Mouse (Mus musculus) skeletal muscle tissue, adult 2 months (tissue): ENCODE data around the gene Wwp2.

ENCODE experiments used
- DNase-seq: peaks from one replicate; pipeline ENCODE4 v3.0.0-alpha.2; 2012; ENCODE audit warnings: low read depth, low spot score

The Wwp2 gene

DNA sequence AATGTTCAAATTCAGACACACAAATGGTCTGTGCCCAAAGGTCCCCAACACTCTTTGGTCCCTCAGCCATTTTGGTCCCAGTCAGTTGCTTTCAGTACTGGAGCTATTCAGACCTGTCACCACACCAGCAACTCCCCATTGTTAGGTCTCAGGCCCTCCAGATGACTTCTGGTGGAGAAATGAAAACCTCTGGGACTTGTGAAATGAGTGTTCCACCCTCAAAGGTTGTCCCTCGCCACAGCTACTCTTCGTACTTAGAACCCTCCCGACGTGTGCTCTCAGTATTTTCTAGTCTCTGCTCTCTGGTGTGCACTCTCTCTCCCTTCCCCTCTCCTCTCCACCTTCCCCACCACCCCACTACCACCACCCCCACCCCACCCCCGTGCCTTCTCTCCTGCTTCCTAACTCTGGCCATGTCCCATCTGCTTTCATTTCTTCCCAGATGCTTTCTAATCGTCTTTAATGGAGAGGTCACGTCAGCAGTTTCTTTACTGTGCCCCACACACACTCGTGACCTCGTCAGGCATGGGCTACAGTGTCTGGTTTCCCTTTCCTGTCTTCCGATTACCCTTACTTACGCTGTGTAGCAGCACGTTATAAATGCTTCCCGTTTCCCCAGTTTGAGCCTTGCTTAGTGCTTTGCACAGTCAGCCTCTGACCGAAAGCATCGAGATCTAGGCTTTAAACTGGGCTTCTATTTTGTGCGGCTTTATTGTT, 124.8 kb downstream of the Wwp2 start:
- DNase-seq, result peak; percentile 27

DNA sequence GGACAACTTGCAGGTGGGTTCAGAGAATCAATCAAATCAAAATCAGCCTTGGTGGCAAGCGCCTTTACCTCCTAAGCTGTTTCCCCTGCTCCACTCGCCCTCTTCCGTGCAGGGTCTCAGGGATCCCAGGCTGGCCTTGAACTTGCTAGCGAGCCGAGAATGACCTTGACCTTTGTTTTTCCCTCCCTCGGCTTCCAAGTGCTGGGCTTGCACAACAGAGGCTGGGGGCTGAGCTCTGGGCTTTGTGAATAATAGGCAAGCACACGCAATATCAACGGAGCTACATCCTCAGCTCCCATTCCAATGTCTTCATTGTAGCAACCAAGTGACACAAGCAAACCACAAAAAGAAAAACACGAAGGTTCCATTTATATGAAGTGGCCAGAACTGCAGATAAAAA, 126.0 kb downstream of the Wwp2 start:
- no peak for DNase-seq

DNA sequence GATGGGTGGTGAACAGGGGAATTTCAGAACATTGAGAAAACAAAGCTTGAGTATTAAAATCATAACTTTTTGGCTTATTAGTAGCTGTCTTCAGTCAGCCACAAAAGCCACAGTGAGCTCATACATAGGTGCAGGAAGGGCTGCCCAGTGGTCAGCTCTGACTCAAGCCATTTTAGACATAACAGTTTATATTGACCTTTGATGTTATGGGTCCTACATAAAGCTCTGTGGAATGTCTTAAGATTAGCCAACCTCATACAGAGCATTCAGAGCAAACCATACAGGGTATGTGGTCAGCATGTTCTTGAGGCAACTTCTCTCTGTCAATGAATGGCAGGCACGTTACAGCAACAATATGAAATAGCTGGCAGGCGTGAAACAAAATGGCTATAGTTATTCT, 134.9 kb downstream of the Wwp2 start:
- DNase-seq, result no peak

DNA sequence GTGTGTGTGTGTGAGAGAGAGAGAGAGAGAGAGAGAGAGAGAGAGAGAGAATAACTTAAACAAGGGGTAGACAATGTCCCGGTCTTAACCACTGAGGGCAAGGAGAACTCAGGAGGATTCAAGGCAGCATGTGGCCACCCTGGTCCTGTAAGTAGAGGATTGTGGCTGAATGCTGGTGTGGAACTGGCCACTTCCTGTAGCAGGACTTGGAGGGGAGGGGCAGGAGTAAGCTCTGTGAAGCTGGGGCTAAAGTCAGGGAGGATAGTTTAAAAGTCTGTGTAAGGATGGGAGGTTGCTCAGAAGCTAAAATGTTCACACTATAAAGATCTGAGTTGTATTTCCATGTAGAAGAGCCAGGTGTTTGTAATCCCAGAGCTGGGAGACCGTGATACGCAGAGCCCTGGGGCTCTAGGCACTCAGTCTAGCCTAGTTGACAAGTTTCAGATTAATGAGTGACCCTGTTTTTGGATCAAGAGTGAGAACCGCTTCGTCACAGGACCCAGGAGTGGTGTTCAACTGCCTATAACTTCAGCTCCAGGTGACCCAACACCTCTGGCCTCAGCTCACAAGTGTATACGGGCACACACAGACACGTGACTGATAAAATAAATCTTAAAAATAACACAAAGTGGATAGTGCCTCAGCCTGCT, 135.4 kb downstream of the Wwp2 start:
- no peak for DNase-seq

DNA sequence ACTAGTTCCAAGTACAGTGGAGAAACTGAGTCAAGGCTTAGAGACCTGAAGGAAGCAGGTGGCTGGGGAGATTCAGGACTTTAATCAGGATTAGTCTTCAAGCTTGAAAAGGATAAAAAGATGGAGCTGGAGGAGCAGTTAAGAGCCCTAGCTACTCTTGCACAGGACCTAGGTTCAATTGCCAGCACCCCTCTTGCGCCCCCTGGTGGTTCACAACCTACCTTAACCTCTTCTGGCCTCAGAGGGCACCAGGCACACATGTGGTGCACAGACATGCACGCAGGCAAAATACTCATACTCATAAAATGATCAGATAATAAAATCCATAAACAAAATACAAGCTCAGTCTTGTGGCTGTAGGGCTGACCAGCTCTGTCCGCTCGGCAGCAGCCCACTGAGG, 136.3 kb downstream of the Wwp2 start:
- DNase-seq, result peak; percentile 68

DNA sequence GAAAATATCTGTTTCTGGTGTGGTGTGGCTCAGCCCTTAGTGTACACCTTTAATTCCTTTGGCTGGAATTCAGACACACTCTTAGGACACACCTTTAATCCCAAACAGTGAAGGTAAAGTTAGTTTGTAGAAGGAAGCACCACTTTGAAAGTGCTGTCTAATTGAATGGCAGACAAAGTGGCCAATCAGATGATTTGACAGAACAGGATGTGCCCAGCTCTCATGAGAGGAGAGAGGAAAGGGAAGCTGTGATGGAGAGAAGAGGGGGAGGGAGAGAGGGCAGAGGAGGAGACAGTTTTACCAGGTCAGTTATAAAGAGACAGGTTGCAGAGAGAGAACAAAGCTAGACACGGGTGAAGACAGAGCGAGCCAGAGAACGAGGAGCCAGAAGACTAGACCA, 138.6 kb downstream of the Wwp2 start:
- DNase-seq, result no peak

DNA sequence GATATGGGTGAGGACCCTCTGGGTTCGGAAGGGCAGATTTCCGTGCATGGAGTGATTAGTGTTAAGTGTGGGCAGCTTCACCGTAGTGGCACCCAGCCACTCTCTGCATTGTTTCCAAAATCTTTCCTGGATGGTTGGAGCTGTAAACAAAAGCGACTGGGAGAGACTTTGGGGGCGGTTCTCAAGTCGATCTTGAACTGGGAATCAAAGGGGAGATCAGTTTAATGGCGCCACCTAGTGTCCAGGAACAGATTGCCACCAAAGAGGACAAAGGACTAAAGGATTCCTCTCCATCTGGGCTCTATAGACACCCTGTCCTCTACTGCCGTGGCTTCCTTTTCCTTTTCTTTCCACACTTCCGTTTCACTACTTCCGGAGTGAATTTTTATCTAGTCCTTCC, 140.5 kb downstream of the Wwp2 start:
- DNase-seq, result peak; percentile 72

DNA sequence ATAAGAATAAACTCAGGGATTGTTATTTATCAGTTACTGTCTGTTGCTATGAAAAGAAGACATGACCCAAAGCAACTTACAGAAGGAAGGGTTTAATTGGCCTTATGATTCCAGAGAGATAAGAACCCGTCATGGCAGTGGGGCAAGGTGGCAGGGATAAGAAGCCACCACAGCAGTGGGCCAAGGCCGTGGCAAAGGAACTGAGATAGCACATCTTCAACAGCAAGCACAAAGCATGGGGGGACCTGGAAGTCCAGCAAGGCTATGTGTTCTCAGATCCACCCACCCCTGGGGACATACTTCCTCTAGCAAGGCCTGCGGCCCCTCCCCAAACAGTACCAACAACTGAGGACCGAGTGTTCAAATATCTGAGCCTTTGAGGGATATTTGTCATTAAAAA, 141.5 kb downstream of the Wwp2 start:
- no peak for DNase-seq

DNA sequence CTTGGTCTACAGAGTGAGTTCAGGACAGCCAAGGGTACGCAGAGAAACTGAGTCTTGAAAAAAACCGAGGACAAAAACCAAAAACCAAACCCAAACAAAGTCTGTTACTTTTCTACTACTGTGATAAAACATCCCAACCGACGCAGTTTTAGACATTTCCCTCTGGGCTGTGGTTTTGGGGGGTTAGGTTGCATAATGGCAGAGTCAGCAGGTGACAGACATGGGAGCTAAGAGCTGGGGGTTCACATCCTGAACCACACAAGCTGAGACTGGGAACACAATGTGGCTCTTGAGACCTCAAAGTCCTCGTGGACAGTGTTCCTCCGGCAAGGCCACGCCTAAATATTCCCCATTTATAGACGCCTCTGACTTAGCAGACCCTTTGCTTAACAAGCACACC, 142.0 kb downstream of the Wwp2 start:
- no peak for DNase-seq

DNA sequence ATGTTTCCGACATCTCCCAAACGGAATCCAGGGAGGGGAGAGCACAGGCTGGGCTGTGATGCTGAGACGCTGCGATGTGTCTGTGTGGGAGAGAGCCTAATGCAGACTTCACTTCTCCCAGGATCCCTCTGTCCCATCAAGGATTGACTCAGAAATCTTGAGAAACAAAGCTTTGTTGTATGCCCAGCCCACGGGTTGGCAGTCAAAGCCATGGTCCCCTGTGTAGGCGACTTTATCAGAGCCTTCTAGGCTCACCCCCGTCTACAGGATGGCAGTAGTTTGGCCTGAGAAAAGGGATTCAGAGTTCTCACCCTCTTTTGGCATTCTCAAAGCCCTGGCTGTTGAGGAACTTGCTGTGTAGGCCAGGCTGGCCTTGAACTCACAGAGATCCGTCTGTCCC, 142.4 kb downstream of the Wwp2 start:
- no peak for DNase-seq

DNA sequence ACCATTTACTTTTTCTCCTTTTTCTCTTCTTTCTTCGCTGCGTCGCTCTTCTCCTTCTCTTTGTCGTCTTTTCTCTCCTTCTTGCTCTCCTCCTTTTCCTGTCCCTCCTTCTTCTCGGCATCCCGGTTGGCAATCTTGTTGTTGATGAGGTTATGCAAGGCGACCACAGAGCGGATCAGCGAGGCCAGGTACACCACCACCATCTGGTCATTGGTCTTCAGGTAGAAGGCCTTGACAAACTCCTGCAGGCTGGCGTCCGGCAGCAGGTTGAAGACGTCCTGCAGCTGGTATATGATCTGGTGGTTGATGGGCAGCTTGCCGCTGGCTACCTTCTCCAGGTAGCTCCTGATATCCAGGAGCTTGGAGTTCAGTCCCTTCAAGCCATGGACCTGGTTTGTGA, 144.7 kb downstream of the Wwp2 start:
- DNase-seq, result no peak

DNA sequence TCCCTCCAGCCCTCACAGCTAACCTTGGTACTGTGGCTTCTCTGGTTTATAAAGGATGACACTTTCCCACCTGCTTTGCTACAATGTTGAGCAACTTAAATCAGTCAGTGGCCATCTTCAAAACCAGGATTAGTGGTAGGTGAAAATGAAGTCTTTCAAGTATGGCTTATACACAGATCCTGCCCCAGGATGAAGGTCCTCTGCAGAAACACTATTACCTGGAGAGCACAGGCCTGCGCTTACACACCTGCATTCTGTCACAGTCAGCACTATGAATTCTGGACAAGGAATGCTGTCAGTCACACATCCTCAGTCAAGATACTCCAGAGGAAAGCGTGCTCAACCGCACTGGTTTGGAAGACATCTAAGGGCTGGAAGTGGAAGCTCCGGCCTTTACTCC, 145.4 kb downstream of the Wwp2 start:
- DNase-seq, result no peak

DNA sequence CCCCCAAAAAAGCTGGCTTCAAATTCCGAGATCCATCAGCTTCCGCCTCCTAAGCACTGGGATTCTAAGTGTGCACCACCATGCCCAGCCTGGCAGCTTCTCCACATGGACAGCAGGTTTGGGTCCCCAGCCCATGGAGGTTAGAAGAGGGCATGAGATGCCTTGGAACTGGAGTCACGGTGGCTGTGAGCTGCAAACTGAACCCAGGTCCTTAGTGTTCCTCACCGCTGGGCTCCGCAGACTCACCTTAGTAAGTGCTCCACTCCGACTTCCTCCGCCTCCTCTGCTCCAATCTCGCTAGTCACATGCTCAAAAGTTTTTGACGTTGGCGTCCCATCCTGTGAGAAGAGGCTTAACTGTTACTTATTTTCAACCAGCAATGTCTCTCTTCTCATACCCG, 146.0 kb downstream of the Wwp2 start:
- DNase-seq, result no peak

DNA sequence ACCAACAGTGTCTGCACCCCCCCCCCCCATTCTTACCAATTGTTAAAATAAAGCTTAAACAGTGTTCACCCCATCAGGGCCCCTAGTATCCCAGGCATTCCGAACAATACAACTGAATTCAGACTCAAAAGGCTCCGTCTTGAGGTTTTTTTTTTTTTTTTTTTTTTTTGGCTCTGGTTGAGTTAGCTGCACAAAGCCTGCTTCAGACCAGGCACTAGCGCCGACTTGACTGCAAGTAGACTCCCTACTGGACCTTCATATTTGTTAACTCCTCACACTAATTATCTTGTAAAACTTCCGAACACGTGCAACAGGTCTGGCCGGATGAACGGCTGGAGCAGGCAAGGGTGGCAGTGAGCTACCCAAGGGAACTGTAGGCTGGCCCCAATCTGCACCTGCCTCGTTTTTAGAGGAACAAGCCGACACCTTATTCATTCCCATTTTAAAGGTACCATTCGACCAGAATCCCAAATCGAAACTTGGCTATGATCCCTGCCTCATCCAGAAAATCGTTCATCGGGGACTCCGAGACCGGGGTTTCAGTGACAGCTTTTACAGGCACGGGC, 151.3 kb downstream of the Wwp2 start:
- DNase-seq, result no peak

DNA sequence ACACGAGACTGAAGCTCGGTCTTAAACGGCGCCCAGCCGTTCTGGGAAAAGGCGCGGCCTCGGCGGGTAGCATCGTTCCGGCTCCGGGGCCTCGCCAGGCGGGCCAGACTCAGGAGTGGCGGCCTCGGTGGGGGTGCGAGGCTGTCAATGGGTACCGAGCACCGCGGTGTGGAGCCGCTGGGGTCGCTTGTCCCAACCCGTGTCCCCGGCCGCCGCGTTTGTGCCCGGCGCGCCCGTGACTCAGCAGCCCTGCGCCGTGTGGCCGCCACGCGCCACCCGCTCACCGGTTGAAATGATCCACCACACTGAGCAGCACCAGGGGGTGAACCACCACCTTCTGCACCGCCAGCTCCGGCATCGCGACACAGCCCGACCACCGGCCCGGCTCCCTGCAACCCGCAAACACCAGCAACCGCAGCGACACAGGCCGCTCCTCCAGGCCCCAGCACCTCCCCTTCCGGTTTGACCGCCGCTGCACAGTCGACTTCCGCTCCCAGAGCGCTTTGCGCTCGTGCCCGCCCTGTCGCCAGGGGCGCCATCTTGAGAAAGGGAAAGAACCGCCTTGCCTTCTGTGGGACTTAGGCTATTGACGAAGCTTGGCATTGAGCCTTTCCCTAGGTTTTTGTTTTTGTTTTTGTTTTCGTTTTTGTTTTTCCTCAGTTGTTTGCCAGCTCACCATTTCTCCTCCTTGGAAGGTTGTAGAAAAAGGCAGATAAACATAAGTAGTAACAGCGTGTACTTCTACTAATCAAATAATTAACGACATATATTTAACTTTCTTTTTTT, 152.0 kb downstream of the Wwp2 start, which contains the start of gene Psmd7:
Gene Psmd7, minus strand, starts transcription at position 470 of the 786 bp plus-strand sequence.
- peak; percentile 91 for DNase-seq

DNA sequence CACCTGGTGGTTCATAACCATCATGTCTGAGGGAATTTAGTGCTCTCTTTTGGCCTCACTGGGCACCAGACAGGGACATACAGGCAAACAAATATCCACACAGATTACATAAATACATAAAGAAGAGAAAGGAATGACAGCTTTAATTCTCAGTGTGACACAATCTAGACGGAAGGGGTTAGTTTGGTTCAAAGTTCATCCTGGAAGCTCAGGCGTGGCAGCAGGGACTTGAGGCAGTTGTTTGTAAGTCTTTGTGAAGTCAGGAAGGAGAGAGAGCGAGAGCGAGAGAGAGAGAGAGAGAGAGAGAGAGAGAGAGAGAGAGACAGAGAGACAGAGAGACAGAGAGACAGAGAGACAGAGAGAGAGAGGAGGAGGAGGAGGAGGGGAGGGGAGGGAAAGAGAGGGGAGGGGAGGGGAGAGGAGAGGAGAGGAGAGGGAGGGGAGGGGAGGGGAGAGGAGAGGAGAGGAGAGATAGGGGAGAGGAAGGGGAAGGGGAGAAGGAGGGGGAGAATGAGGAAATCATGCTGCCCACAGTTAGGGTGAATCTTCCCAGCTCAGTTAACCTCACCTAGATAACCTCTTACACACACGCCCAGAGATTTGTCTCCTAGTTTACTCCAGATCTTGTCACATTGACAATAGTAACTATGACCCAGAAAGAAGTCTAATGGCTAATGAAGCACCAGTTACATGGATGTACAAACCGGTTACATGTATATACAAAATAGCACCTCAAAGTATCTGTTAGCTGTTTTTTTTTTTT, 158.0 kb downstream of the Wwp2 start:
- DNase-seq, result no peak

DNA sequence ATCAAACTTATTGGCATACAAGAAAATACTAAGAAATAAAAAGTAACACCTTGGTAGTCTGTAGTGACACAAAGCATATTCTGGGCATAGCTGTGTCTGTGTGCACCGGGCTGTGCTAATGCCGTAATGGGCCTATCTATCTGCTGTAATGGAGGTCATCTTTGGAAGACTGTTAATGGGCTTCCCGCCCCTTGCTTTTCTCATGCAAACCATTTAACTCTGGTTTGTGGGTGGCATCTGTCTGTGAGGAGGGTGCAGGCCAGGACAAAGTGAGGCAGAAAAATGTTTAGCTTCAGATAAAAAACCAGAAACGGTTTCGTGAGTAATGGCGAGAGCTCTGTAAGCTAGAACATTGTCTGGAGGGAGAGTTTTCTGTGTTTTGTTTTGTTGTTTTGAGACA, 158.7 kb downstream of the Wwp2 start:
- DNase-seq, result no peak

DNA sequence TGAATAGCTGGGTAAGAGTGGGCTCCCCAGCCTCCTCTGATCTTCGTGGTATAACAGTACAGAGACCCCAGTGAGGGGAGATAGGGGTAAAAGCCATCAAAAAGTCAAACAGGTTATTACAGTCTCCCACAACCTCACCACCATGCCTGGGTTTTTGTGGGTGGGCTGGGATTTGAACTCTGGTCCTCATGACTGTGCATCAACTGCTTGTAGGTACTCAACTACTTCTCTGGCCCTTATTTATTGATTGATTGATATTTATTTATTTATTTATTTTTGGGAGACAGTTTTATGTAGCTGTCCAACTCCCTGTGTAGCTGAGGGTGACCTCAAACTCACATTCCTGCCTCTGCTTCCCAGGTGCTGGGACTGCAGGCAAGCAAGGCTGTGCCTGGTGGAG, 161.6 kb downstream of the Wwp2 start:
- DNase-seq, result no peak

DNA sequence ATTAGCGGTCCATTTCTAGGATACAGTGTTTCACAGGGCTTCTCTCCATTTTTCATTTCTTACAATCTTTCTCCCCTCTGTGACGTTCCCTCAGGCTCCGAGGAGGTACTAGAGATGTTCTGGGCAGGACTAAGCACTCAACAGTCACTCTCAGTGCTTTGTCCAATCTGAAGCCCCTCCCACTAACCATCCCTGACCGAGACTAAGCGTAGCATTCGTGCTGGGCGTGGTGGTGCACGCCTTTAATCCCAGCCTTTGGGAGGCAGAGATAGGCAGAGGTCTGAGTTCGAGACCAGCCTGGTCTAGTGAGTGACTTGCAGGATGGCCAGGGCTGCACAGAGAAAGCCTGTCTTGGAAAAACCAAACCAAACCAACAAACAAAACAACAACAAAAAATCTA, 163.5 kb downstream of the Wwp2 start:
- DNase-seq, result no peak

DNA sequence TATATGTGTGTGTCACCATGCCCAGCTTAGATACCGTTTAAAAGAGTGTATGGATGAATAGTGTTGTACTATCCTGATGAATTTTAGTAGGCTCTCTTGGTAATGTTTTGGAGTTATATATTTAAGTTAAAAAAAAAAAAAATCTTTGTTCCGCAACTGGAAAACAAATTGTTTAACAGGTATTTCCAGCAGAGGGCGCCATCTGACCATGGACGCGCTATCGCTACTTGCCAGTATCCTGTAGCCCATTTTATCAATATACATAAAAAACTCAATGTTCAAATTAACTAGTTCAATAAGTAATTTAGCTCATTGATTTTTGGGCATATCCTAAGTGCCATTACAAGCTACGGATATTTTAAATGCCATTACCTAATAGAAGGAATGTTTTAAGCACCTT, 166.9 kb downstream of the Wwp2 start:
- DNase-seq, result no peak
